Mouse (Mus musculus) heart, adult 2 months (tissue): ENCODE data around the gene Gm20716. TPM values are rescaled to one million over a fixed set of nuclear protein-coding genes. Genes with fewer than 3 reads are reported as not detected.

Source experiments
- DNase-seq, 2 experiments: peaks; one replicate each; pipeline ENCODE4 v3.0.0; 2021
- H3K27ac ChIP-seq: fragments of 200-600 bp; 2 replicates; pipeline ENCODE4 v1.8.1; 2022
- H3K27me3 ChIP-seq: fragments of 200-500 bp; 2 replicates; pipeline ENCODE4 v1.6.1; 2012; ENCODE audit warnings: mild to moderate bottlenecking, low read length, inconsistent platforms, mixed read lengths; ENCODE audit not compliant: control insufficient read depth, insufficient read depth
- H3K36me3 ChIP-seq: fragments of 200-500 bp; 2 replicates; pipeline ENCODE4 v1.6.1; 2012; ENCODE audit warnings: low read length, inconsistent platforms; ENCODE audit not compliant: control insufficient read depth, insufficient read depth
- H3K4me1 ChIP-seq: fragments of 200-500 bp; 2 replicates; pipeline ENCODE4 v1.6.1; 2011; ENCODE audit warnings: low read length; ENCODE audit not compliant: control insufficient read depth, insufficient read depth
- H3K4me3 ChIP-seq: fragments of 200-600 bp; 2 replicates; pipeline ENCODE4 v1.8.1; 2022
- H3K79me2 ChIP-seq: fragments of 200-500 bp; replicated peaks from 2 replicates; pipeline ENCODE4 v1.6.1; 2012; ENCODE audit warnings: mild to moderate bottlenecking, inconsistent platforms, low read length, moderate library complexity, mixed read lengths; ENCODE audit not compliant: control insufficient read depth, insufficient read depth
- H3K9ac ChIP-seq: fragments of 200-500 bp; 2 replicates; pipeline ENCODE4 v1.6.1; 2012; ENCODE audit warnings: low read depth, mild to moderate bottlenecking, control low read depth, inconsistent platforms, low read length, mixed read lengths
- CTCF ChIP-seq: fragments of 200-600 bp; IDR thresholded peaks from 2 replicates; pipeline ENCODE4 v1.8.1; 2022; ENCODE audit warnings: antibody characterized with exemption, mild to moderate bottlenecking, moderate library complexity
- EP300 ChIP-seq: fragments of 200-500 bp; IDR thresholded peaks from 2 replicates; pipeline ENCODE4 v1.6.1; 2011; ENCODE audit warnings: low read depth, low read length, control low read depth; ENCODE audit not compliant: insufficient read depth
- POLR2A ChIP-seq: fragments of 200-500 bp; IDR thresholded peaks from 2 replicates; pipeline ENCODE4 v1.6.1; 2011; ENCODE audit warnings: mild to moderate bottlenecking, low read depth, low read length, control low read depth; ENCODE audit not compliant: insufficient read depth
- WGBS: fragments of 180-500 bp; shearing (Covaris S2); methylation state at CpG from one replicate; pipeline ENCODE4 v1.1.7; 2018; 5-methylcytosine and 5-hydroxymethylcytosine counted together
- intact Hi-C: fragments of 180-260 bp; cut with DNase I; formaldehyde crosslinking; loops from one replicate; pipeline ENCODE4 v1.15.1; 2025
- polyA plus RNA-seq: library from polyadenylated mRNA; depleted of rRNA; stranded (reverse); fragments of >200 nt; gene quantifications from 2 replicates; pipeline ENCODE4 v1.2.3, GENCODE M21; 2012
- total RNA-seq, 2 experiments: library from RNA; stranded (reverse); gene quantifications; 2 replicates each; pipeline ENCODE4 v1.2.3; 2021

The Gm20716 gene
- total and polyA plus RNA-seq, 3 experiments = 4.4 to 14.7 (median 11.5) TPM

GRCm38 (mm10) chr2:168248856-168249245, 18.7 kb upstream of the Gm20716 start:
- H3K4me3 ChIP-seq = no peak overlapping the region
- no peak overlapping the region for H3K27ac ChIP-seq
- DNase-seq = no peak
- intact Hi-C loops = no loop called here
- H3K27me3 ChIP-seq = no peaks in the 10 kb centered on the region; the same call in 1 of the 2 replicates
- no peaks in the 10 kb centered on the region; the same call in 1 of the 2 replicates for H3K4me1 ChIP-seq
- 37% methylated on average over 2 of the region's 2 CpGs for WGBS
- TF ChIP-seq CTCF (peak; percentile 41), EP300 (no peak), POLR2A (no peak)
- no peaks in the 10 kb centered on the region for H3K79me2 ChIP-seq
- no peaks in the 10 kb centered on the region for H3K36me3 ChIP-seq
- H3K9ac ChIP-seq = no peak overlapping the region

DNA sequence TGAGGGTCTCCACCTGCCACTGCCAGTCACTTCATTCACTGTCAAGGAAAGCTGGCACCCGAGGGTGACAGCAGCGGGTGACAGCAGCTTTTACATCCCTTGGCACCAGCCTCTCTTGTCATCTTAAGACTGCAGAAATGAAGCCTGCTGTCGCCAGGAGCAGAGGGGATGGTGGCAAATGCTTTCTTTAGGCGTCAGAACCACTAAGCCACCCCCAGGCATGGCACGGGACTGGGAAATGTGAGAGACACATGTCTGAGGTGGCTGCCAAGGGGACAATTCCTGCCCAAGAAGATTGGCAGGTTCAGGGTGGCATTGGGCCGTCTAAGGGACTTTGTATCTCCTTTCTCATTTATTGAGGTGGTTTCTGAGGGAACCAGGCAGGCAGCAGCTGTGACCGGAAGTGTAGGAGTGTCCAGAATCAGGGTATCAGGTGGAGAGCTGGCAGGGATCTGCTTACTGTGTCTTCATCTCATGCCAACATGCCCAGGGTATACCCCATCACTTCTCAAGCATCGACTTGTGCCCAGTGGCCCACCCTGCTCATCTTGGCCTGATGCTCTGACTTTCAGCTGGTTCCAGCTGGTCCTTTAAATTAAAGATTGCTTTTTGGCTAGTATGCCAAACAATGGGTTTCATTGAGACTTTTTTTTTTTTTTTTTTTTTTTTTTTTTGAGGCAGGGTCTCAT, 18.1 kb upstream of the Gm20716 start:
- no peak for DNase-seq
- no peaks in the 10 kb centered on the region; the same call in 1 of the 2 replicates for H3K27me3 ChIP-seq
- intact Hi-C loops = no loop called here
- H3K36me3 ChIP-seq = no peaks in the 10 kb centered on the region
- no peak for TF ChIP-seq POLR2A
- TF ChIP-seq CTCF = no peak
- no peak for TF ChIP-seq EP300
- no peak overlapping the region for H3K9ac ChIP-seq
- no peaks in the 10 kb centered on the region; the same call in 1 of the 2 replicates for H3K4me1 ChIP-seq
- no peak overlapping the region for H3K27ac ChIP-seq
- H3K79me2 ChIP-seq = no peaks in the 10 kb centered on the region
- WGBS = 65% methylated on average over 8 of the region's 8 CpGs
- H3K4me3 ChIP-seq = no peak overlapping the region

- 36% methylated on average over 8 of the region's 8 CpGs for WGBS
Observed at GRCm38 (mm10) chr2:168245571-168245970, 15.4 kb upstream of the Gm20716 start.

DNA sequence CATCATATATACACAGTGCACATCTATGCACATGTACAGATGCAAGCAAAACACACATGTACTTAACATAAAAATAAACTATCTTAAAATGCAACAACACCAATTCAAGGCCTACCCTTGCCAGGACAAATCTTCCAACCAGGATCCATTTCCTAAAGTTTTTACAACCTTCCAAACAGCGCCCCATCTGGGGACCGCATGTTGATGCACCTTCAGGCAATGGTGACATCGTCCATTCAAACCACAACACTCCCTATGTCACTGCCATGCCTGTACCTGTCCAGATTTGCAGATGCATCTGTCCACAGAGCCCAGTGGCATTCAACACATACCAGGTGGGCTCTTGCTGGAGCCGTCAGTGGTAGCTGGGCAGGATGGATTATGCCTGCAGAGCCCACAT, 13.1 kb upstream of the Gm20716 start:
- 75% methylated on average over 4 of the region's 4 CpGs for WGBS
- Histone ChIP-seq H3K27me3 (peaks cover 1% of the 10 kb centered on the region; the same call in 1 of the 2 replicates), H3K79me2 (no peaks in the 10 kb centered on the region), H3K27ac (no peak overlapping the region), H3K4me1 (no peaks in the 10 kb centered on the region), H3K9ac (no peak overlapping the region), H3K36me3 (no peaks in the 10 kb centered on the region), H3K4me3 (no peak overlapping the region)
- DNase-seq = no peak
- intact Hi-C loops = no loop called here
- TF ChIP-seq POLR2A (no peak), EP300 (no peak), CTCF (no peak)

More at GRCm38 (mm10) chr2:168245571-168245970, 15.4 kb upstream of the Gm20716 start:
- Histone ChIP-seq H3K4me1 (no peaks in the 10 kb centered on the region; the same call in 1 of the 2 replicates), H3K9ac (no peak overlapping the region), H3K27me3 (peaks cover 1% of the 10 kb centered on the region; the same call in 1 of the 2 replicates), H3K4me3 (no peak overlapping the region), H3K27ac (no peak overlapping the region), H3K79me2 (no peaks in the 10 kb centered on the region), H3K36me3 (no peaks in the 10 kb centered on the region)
- TF ChIP-seq CTCF = no peak
- TF ChIP-seq POLR2A = no peak
- TF ChIP-seq EP300 = no peak
- no peak for DNase-seq
- intact Hi-C loops = no loop called here

GRCm38 (mm10) chr2:168242841-168243240, 12.7 kb upstream of the Gm20716 start:
- Histone ChIP-seq H3K4me1 (no peaks in the 10 kb centered on the region), H3K9ac (no peak overlapping the region), H3K79me2 (no peaks in the 10 kb centered on the region), H3K27me3 (peaks cover 1% of the 10 kb centered on the region; the same call in 1 of the 2 replicates), H3K36me3 (no peaks in the 10 kb centered on the region), H3K27ac (no peak overlapping the region), H3K4me3 (no peak overlapping the region)
- intact Hi-C loops = no loop called here
- no peak for DNase-seq
- TF ChIP-seq POLR2A (no peak), EP300 (no peak), CTCF (no peak)

DNA sequence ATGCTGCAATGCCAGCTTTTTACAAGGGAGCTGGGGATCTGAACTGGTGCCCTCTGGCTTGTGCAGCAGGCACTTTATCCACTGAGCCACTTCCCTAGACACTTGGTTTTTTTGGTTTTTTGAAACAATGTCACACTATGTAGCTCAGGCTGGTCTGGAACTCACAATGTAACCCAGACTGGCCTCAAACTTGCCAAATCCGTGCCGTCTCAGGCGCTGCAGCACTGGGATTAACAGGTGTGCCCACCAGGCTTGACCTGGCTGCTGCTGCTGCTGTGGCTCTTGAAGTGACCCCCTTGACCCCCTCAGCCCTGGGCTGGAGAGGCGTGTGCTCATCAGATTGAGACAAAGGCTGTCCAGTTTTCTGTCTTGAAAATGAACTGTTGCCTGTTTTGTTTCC, 8.2 kb upstream of the Gm20716 start:
- intact Hi-C loops = no loop called here
- Histone ChIP-seq H3K79me2 (no peaks in the 10 kb centered on the region), H3K9ac (no peak overlapping the region), H3K27me3 (peaks cover 1% of the 10 kb centered on the region; the same call in 1 of the 2 replicates), H3K27ac (no peak overlapping the region), H3K4me3 (no peak overlapping the region), H3K36me3 (no peaks in the 10 kb centered on the region), H3K4me1 (no peaks in the 10 kb centered on the region)
- TF ChIP-seq EP300 = no peak
- no peak for TF ChIP-seq POLR2A
- TF ChIP-seq CTCF = no peak
- no peak for DNase-seq
- WGBS = 85% methylated on average over 4 of the region's 4 CpGs
